Comparison of ENCODE assay signal across 7 mouse cellular contexts in genomic region chr7:99155311-99156289, GRCm38 (mm10). TPM values are rescaled to one million over a fixed set of nuclear protein-coding genes. Genes with fewer than 3 reads are reported as not detected.
DNase-seq lines count a peak whose midpoint lies in the region; ATAC-seq and TF ChIP-seq lines count a peak whose summit lies in the region.

No protein-coding gene starts in this region.

- peaks cover 32% of the 10 kb centered on the region for H3K4me1 ChIP-seq in embryonic facial prominence, embryonic 10.5 days
- H3K4me1 ChIP-seq in hindbrain, postnatal 0 days (ENCODE audit: insufficient read depth, low read length), result peaks cover 5% of the 10 kb centered on the region; the same call in 1 of the 2 replicates
- H3K4me1 ChIP-seq in liver, embryonic 15.5 days (replicated peaks), result peaks cover 56% of the 10 kb centered on the region
- peaks cover 7% of the 10 kb centered on the region for H3K4me1 ChIP-seq in neural tube, embryonic 15.5 days

- peak overlapping the region; percentile 40 for H3K4me2 ChIP-seq in hindbrain, postnatal 0 days (ENCODE audit: low read depth, low read length)
- H3K4me2 ChIP-seq in liver, embryonic 15.5 days, result peak overlapping the region; percentile 44
- peak overlapping the region; percentile 47 for H3K4me2 ChIP-seq in neural tube, embryonic 15.5 days

- no peak overlapping the region for H3K9ac ChIP-seq in hindbrain, postnatal 0 days (replicated peaks; ENCODE audit: low read length)
- H3K9ac ChIP-seq in liver, embryonic 15.5 days, result no peak overlapping the region
- no peak overlapping the region for H3K9ac ChIP-seq in neural tube, embryonic 15.5 days (replicated peaks)

- peak overlapping the region; percentile 83 for H3K27ac ChIP-seq in embryonic facial prominence, embryonic 10.5 days (replicated peaks)
- no peak overlapping the region for H3K27ac ChIP-seq in hindbrain, postnatal 0 days
- peak overlapping the region; percentile 54 for H3K27ac ChIP-seq in liver, embryonic 15.5 days (replicated peaks)
- H3K27ac ChIP-seq in neural tube, embryonic 15.5 days (replicated peaks), result 0 out of 2 replicates have a peak overlapping the region, but pooled peaks have one; percentile 5

- no peaks in the 10 kb centered on the region for H3K27me3 ChIP-seq in embryonic facial prominence, embryonic 10.5 days (replicated peaks; ENCODE audit: low read depth, poor library complexity, severe bottlenecking)
- no peaks in the 10 kb centered on the region for H3K27me3 ChIP-seq in hindbrain, postnatal 0 days (ENCODE audit: insufficient read depth, low read length)
- no peaks in the 10 kb centered on the region for H3K27me3 ChIP-seq in liver, embryonic 15.5 days
- no peaks in the 10 kb centered on the region for H3K27me3 ChIP-seq in neural tube, embryonic 15.5 days (replicated peaks)

- 0 out of 2 replicates have a peak, but pooled peaks cover 3% of the 10 kb centered on the region for H3K36me3 ChIP-seq in embryonic facial prominence, embryonic 10.5 days (replicated peaks)
- H3K36me3 ChIP-seq in hindbrain, postnatal 0 days (ENCODE audit: insufficient read depth, low read length), result no peaks in the 10 kb centered on the region
- 0 out of 2 replicates have a peak, but pooled peaks cover 14% of the 10 kb centered on the region for H3K36me3 ChIP-seq in liver, embryonic 15.5 days (replicated peaks)
- no peaks in the 10 kb centered on the region for H3K36me3 ChIP-seq in neural tube, embryonic 15.5 days

- peak overlapping the region; percentile 38 for H3K4me3 ChIP-seq in embryonic facial prominence, embryonic 10.5 days
- H3K4me3 ChIP-seq in hindbrain, postnatal 0 days (ENCODE audit: low read length), result no peak overlapping the region
- H3K4me3 ChIP-seq in liver, embryonic 15.5 days (replicated peaks), result no peak overlapping the region
- H3K4me3 ChIP-seq in neural tube, embryonic 15.5 days (replicated peaks), result no peak overlapping the region

- H3K9me3 ChIP-seq in embryonic facial prominence, embryonic 10.5 days, result no peaks in the 10 kb centered on the region
- H3K9me3 ChIP-seq in hindbrain, postnatal 0 days (ENCODE audit: low read length), result no peaks in the 10 kb centered on the region
- no peaks in the 10 kb centered on the region for H3K9me3 ChIP-seq in liver, embryonic 15.5 days (replicated peaks)
- H3K9me3 ChIP-seq in neural tube, embryonic 15.5 days (replicated peaks), result no peaks in the 10 kb centered on the region

- ATAC-seq in hindbrain, postnatal 0 days, result peak; percentile 64
- ATAC-seq in liver, embryonic 15.5 days (ENCODE audit: insufficient read depth), result peak; percentile 53
- ATAC-seq in neural tube, embryonic 15.5 days (ENCODE audit: low FRiP score), result peak; percentile 48; the same call in 1 of the 2 replicates

- WGBS in embryonic facial prominence, embryonic 10.5 days, result 18% methylated on average over 17 of the region's 17 CpGs
- 29% methylated on average over 17 of the region's 17 CpGs for WGBS in hindbrain, postnatal 0 days
- 10% methylated on average over 17 of the region's 17 CpGs for WGBS in liver, embryonic 15.5 days (ENCODE audit: insufficient replicate concordance)
- 29% methylated on average over 17 of the region's 17 CpGs for WGBS in neural tube, embryonic 15.5 days

- DNase-seq in adipocyte (ENCODE audit: low spot score), result peak; percentile 42
- DNase-seq in embryonic facial prominence, embryonic 10.5 days (ENCODE audit: low spot score), result peak; percentile 88
- peak; percentile 43 for DNase-seq in hindbrain, postnatal 0 days (ENCODE audit: low spot score)
- no peak for DNase-seq in gastrocnemius, adult 18-20 months (ENCODE audit: low spot score)
- DNase-seq in frontal cortex, adult 2 months (ENCODE audit: extremely low spot score in 1 of 2, low spot score in 1 of 2), result no peak

- TF ChIP-seq CTCF in hindbrain, postnatal 0 days (IDR thresholded peaks at IDR 0.05; ENCODE audit: low read depth), result no peak

RNA-seq across cellular contexts. Expression of gene Uvrag, which starts 14.7 kb away (rescaled TPM):
- polyA plus RNA-seq in embryonic facial prominence, embryonic 10.5 days (2016; fragmentation: Nextera tagmentation; extraction: Ambion mirVana), result 11.0 and 12.1 TPM in 2 replicates
- 17.9 and 36.7 TPM in 2 replicates for total RNA-seq in hindbrain, postnatal 0 days (2014; rRNA removed)
- 16.5 and 17.1 TPM in 2 replicates for polyA plus RNA-seq in hindbrain, postnatal 0 days (2015; fragmentation: Nextera tagmentation; extraction: Ambion mirVana)
- 8.3 and 9.7 TPM in 2 replicates for polyA plus RNA-seq in liver, embryonic 15.5 days (2015; fragmentation: Nextera tagmentation; extraction: Ambion mirVana)
- 15.6 and 17.3 TPM in 2 replicates for polyA plus RNA-seq in neural tube, embryonic 15.5 days (2015; fragmentation: Nextera tagmentation; extraction: Ambion mirVana)
- 1 to 10 TPM; 7.0 to 10.0 TPM for total RNA-seq in gastrocnemius, adult 18-20 months (2021)
- polyA plus RNA-seq in frontal cortex, adult 2 months (2012; rRNA removed), result 15.6 and 16.8 TPM in 2 replicates

RNA-seq across cellular contexts. Expression of gene Dgat2, which starts 26.9 kb away (rescaled TPM):
- 16.4 and 16.6 TPM in 2 replicates for polyA plus RNA-seq in embryonic facial prominence, embryonic 10.5 days (2016; fragmentation: Nextera tagmentation; extraction: Ambion mirVana)
- total RNA-seq in hindbrain, postnatal 0 days (2014; rRNA removed), result 37.8 TPM in 2 replicates
- polyA plus RNA-seq in hindbrain, postnatal 0 days (2015; fragmentation: Nextera tagmentation; extraction: Ambion mirVana), result 28.3 and 29.9 TPM in 2 replicates
- 137 and 174 TPM in 2 replicates for polyA plus RNA-seq in liver, embryonic 15.5 days (2015; fragmentation: Nextera tagmentation; extraction: Ambion mirVana)
- 23.1 and 24.9 TPM in 2 replicates for polyA plus RNA-seq in neural tube, embryonic 15.5 days (2015; fragmentation: Nextera tagmentation; extraction: Ambion mirVana)
- total RNA-seq in gastrocnemius, adult 18-20 months (2021), result 10 to 100 TPM; 41.9 to 56.0 TPM
- 58.0 and 63.4 TPM in 2 replicates for polyA plus RNA-seq in frontal cortex, adult 2 months (2012; rRNA removed)

Comparison
In these comparisons a context has a peak if more than half of its experiments do, and no peak if none do; other contexts are left out.
1. DNase-seq: peak in adipocyte (single experiment), embryonic facial prominence, embryonic 10.5 days (single experiment) and hindbrain, postnatal 0 days (single experiment); none in gastrocnemius, adult 18-20 months (single experiment) and frontal cortex, adult 2 months (0 of 2).
2. Peak in every context shown above with its lines, with median percentiles within 50 percentile points of each other: ATAC-seq and H3K4me2 ChIP-seq.